Mouse (Mus musculus): ENCODE measurements around the gene Senp6.

DNA sequence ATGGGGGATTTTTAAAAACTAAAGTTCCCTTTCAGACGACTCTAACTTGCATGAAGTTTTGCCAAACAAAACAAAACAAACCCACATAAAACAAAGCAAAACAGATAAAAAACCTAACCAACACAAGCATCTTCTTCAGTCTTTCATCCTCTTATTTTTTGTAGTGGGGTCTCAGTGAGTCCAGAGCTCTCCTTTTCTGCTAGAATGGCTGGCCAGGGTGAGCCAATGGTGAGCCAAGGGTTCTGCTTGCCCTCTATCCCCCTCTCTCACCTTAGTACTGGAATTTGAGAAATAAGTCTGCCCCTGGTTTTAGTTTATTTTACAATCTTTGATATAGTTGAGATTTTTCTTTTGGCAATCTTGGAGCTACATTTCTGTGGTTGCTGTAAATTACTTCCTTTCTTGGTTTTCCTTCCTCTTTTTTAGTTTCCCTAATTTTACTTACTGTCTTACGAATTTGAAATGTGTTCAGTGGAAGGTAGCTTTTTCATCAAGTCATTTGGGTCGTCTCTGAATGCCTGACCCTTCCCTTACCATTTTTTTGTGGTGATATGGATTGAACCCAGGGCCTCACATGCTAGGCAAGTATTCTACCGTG lies 96.5 kb downstream of the Senp6 start:
- no peak for TF ChIP-seq CTCF (IDR thresholded peaks at IDR 0.05; ENCODE audit: insufficient read depth, low read depth, low read length)
- TF ChIP-seq POLR2A (IDR thresholded peaks at IDR 0.05; ENCODE audit: insufficient read depth, low read depth, low read length), result no peak

Measured in olfactory bulb, adult 2 months (tissue).